In the genomic region with DNA sequence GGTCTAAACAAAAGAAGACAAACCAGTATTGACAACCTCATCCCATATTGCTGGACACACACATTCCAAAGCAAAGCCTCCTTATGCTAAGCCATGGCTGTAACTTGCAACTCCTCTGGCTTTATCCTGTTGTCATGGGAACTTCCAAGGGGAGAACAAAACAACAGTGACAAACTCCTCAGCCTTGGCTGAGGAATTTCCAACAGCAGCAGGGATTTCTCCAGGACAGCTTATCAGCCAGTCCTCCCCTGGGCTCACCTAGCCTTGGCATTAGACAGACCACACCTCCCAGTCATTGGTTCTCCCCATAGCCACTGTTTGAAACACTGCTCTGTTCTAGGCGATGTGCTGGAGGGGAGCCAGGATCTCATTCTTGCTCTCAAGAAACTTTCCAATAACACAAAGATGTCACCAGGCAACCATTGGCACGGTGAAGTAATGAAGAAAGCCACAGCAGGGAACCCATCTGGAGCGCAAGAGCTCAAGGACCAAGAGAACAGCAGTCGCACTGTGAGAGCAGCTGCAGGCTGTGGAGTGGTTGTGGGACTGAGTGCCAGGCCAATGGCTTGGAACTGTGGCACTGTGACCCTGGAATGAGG, we compare ENCODE assay signal across 8 mouse cellular contexts. TPM values are rescaled to one million over a fixed set of nuclear protein-coding genes. Genes with fewer than 3 reads are reported as not detected.
A peak's percentile ranks its signal among the peaks of the same experiment; 100 is the strongest.
DNase-seq lines count a peak whose midpoint lies in the region; ATAC-seq and TF ChIP-seq lines count a peak whose summit lies in the region.

No protein-coding gene starts in this region.

- no peaks in the 10 kb centered on the region for H3K36me3 ChIP-seq in kidney, postnatal 0 days (ENCODE audit: insufficient read depth, low read length)
- no peaks in the 10 kb centered on the region for H3K36me3 ChIP-seq in kidney, adult 2 months (ENCODE audit: control insufficient read depth, insufficient read depth, low read length)
- no peaks in the 10 kb centered on the region for H3K36me3 ChIP-seq in embryonic facial prominence, embryonic 15.5 days
- H3K36me3 ChIP-seq in heart, embryonic 14.5 days (ENCODE audit: control insufficient read depth, insufficient read depth, low read length), result no peaks in the 10 kb centered on the region
- no peaks in the 10 kb centered on the region for H3K36me3 ChIP-seq in midbrain, embryonic 11.5 days (ENCODE audit: control insufficient read depth, insufficient read depth, low read length)
- no peaks in the 10 kb centered on the region for H3K36me3 ChIP-seq in stomach, postnatal 0 days (ENCODE audit: control insufficient read depth, insufficient read depth, low read length)

- no peak for TF ChIP-seq CTCF in kidney, postnatal 0 days (IDR thresholded peaks at IDR 0.05; ENCODE audit: low read depth)
- no peak for TF ChIP-seq CTCF in kidney, adult 2 months (conservative IDR thresholded peaks at IDR 0.05; ENCODE audit: insufficient read depth, insufficient read length, low read depth, low read length)
- TF ChIP-seq CTCF in stomach, postnatal 0 days (IDR thresholded peaks at IDR 0.05; ENCODE audit: low read depth), result no peak

- H3K9ac ChIP-seq in kidney, postnatal 0 days (ENCODE audit: low read depth, low read length), result no peak overlapping the region
- H3K9ac ChIP-seq in embryonic facial prominence, embryonic 15.5 days, result no peak overlapping the region
- no peak overlapping the region for H3K9ac ChIP-seq in heart, embryonic 14.5 days (ENCODE audit: low read length)
- H3K9ac ChIP-seq in midbrain, embryonic 11.5 days (ENCODE audit: low read length), result no peak overlapping the region
- no peak overlapping the region for H3K9ac ChIP-seq in stomach, postnatal 0 days (ENCODE audit: low read length)

- H3K27ac ChIP-seq in kidney, postnatal 0 days, result no peak overlapping the region
- H3K27ac ChIP-seq in kidney, adult 2 months (ENCODE audit: insufficient read depth, low read depth, low read length), result no peak overlapping the region
- H3K27ac ChIP-seq in embryonic facial prominence, embryonic 15.5 days (replicated peaks), result no peak overlapping the region
- H3K27ac ChIP-seq in heart, embryonic 14.5 days (replicated peaks in 1 of 2; ENCODE audit: control insufficient read depth in 1 of 2, insufficient read depth in 1 of 2, low read depth in 2 of 2, low read length in 2 of 2), result peak overlapping the region in 1 of 2 experiments; percentile 29; a peak in 2 of 4 replicates
- H3K27ac ChIP-seq in midbrain, embryonic 11.5 days (ENCODE audit: low read depth, low read length), result no peak overlapping the region; the same call in 1 of the 2 replicates
- H3K27ac ChIP-seq in stomach, postnatal 0 days (replicated peaks), result peak overlapping the region; percentile 13; the same call in 1 of the 2 replicates

- H3K4me3 ChIP-seq in kidney, postnatal 0 days (replicated peaks; ENCODE audit: low read depth, low read length), result no peak overlapping the region
- no peak overlapping the region for H3K4me3 ChIP-seq in kidney, adult 2 months (ENCODE audit: insufficient read depth, low read depth, low read length)
- H3K4me3 ChIP-seq in embryonic facial prominence, embryonic 15.5 days (replicated peaks), result no peak overlapping the region
- H3K4me3 ChIP-seq in heart, embryonic 14.5 days (ENCODE audit: control insufficient read depth in 1 of 2, insufficient read depth in 1 of 2, low read depth in 1 of 2, low read length in 2 of 2), result no peak overlapping the region
- no peak overlapping the region for H3K4me3 ChIP-seq in midbrain, embryonic 11.5 days (ENCODE audit: low read depth, low read length)
- H3K4me3 ChIP-seq in stomach, postnatal 0 days (ENCODE audit: low read depth, low read length), result no peak overlapping the region

- no peak overlapping the region for H3K4me2 ChIP-seq in kidney, postnatal 0 days (ENCODE audit: low read length)
- H3K4me2 ChIP-seq in embryonic facial prominence, embryonic 15.5 days (replicated peaks), result no peak overlapping the region
- H3K4me2 ChIP-seq in heart, embryonic 14.5 days (ENCODE audit: low read length), result no peak overlapping the region
- no peak overlapping the region for H3K4me2 ChIP-seq in midbrain, embryonic 11.5 days
- H3K4me2 ChIP-seq in stomach, postnatal 0 days (replicated peaks; ENCODE audit: low read depth), result no peak overlapping the region

- peak; percentile 58; the same call in 1 of the 2 replicates for ATAC-seq in kidney, postnatal 0 days (replicated peaks; ENCODE audit: low FRiP score, low read depth)
- ATAC-seq in embryonic facial prominence, embryonic 15.5 days (ENCODE audit: insufficient number of reproducible peaks, low FRiP score, low TSS enrichment, low read depth), result peak; percentile 67; the same call in 1 of the 2 replicates
- ATAC-seq in heart, embryonic 14.5 days (ENCODE audit: insufficient number of reproducible peaks, insufficient read depth, low FRiP score, low read depth), result peak; percentile 72
- ATAC-seq in midbrain, embryonic 11.5 days (ENCODE audit: low FRiP score), result peak; percentile 84
- peak; percentile 80 for ATAC-seq in stomach, postnatal 0 days (ENCODE audit: low FRiP score, low TSS enrichment)

- TF ChIP-seq POLR2A in kidney, adult 2 months (IDR thresholded peaks at IDR 0.05; ENCODE audit: low read depth, low read length), result no peak

- TF ChIP-seq EP300 in stomach, postnatal 0 days (optimal IDR thresholded peaks at IDR 0.05), result no peak

- DNase-seq in kidney, postnatal 0 days (ENCODE audit: low spot score), result peak; percentile 71
- DNase-seq in kidney, adult 2 months, result no peak
- DNase-seq in layer of hippocampus, postnatal 10 days (ENCODE audit: low spot score in 2 of 2), result peak; percentile 80 to 82
- DNase-seq in midbrain, embryonic 11.5 days (ENCODE audit: low spot score, missing footprints), result peak; percentile 91
- peak; percentile 53 for DNase-seq in stomach, postnatal 0 days (ENCODE audit: low spot score)
- DNase-seq in spleen, postnatal 4 days (ENCODE audit: low spot score in 2 of 2), result no peak

- H3K4me1 ChIP-seq in kidney, postnatal 0 days (replicated peaks; ENCODE audit: insufficient read depth, low read length), result peaks cover 6% of the 10 kb centered on the region; the same call in 1 of the 2 replicates
- H3K4me1 ChIP-seq in kidney, adult 2 months (ENCODE audit: control insufficient read depth, insufficient read depth, low read length), result no peaks in the 10 kb centered on the region
- no peaks in the 10 kb centered on the region for H3K4me1 ChIP-seq in embryonic facial prominence, embryonic 15.5 days
- peaks cover 11 to 13% of the 10 kb centered on the region in 2 experiments; a peak in 3 of 4 replicates for H3K4me1 ChIP-seq in heart, embryonic 14.5 days (ENCODE audit: control insufficient read depth in 2 of 2, insufficient read depth in 2 of 2, low read length in 2 of 2)
- peaks cover 13% of the 10 kb centered on the region for H3K4me1 ChIP-seq in midbrain, embryonic 11.5 days (ENCODE audit: control insufficient read depth, insufficient read depth, low read length)
- H3K4me1 ChIP-seq in stomach, postnatal 0 days (replicated peaks; ENCODE audit: control insufficient read depth, insufficient read depth), result no peaks in the 10 kb centered on the region; the same call in 1 of the 2 replicates

- no peaks in the 10 kb centered on the region for H3K9me3 ChIP-seq in kidney, postnatal 0 days (replicated peaks; ENCODE audit: low read length)
- no peaks in the 10 kb centered on the region for H3K9me3 ChIP-seq in embryonic facial prominence, embryonic 15.5 days (replicated peaks)
- no peaks in the 10 kb centered on the region for H3K9me3 ChIP-seq in heart, embryonic 14.5 days (ENCODE audit: control insufficient read depth, low read length)
- H3K9me3 ChIP-seq in midbrain, embryonic 11.5 days (ENCODE audit: control insufficient read depth, low read length), result no peaks in the 10 kb centered on the region
- H3K9me3 ChIP-seq in stomach, postnatal 0 days (ENCODE audit: control insufficient read depth, low read length), result no peaks in the 10 kb centered on the region

- 37% methylated on average over 4 of the region's 4 CpGs for WGBS in kidney, postnatal 0 days
- 46% methylated on average over 4 of the region's 4 CpGs for WGBS in kidney, adult 2 months
- 21% methylated on average over 4 of the region's 4 CpGs for WGBS in embryonic facial prominence, embryonic 15.5 days
- WGBS in heart, embryonic 14.5 days, result 8% methylated on average over 4 of the region's 4 CpGs
- WGBS in midbrain, embryonic 11.5 days, result 5% methylated on average over 4 of the region's 4 CpGs
- WGBS in stomach, postnatal 0 days, result 32% methylated on average over 4 of the region's 4 CpGs

- H3K27me3 ChIP-seq in kidney, postnatal 0 days (ENCODE audit: insufficient read depth, low read length), result no peaks in the 10 kb centered on the region
- no peaks in the 10 kb centered on the region for H3K27me3 ChIP-seq in kidney, adult 2 months (replicated peaks; ENCODE audit: control insufficient read depth, insufficient read depth, low read length)
- H3K27me3 ChIP-seq in embryonic facial prominence, embryonic 15.5 days, result 0 out of 2 replicates have a peak, but pooled peaks cover 4% of the 10 kb centered on the region
- H3K27me3 ChIP-seq in heart, embryonic 14.5 days (ENCODE audit: control insufficient read depth, insufficient read depth, low read length), result no peaks in the 10 kb centered on the region
- H3K27me3 ChIP-seq in midbrain, embryonic 11.5 days (ENCODE audit: control insufficient read depth, insufficient read depth, low read length), result no peaks in the 10 kb centered on the region
- H3K27me3 ChIP-seq in stomach, postnatal 0 days (ENCODE audit: control insufficient read depth, insufficient read depth, low read length), result no peaks in the 10 kb centered on the region

RNA-seq across cellular contexts. Expression of a gene that starts 7.8 kb away (rescaled TPM):
- 0.07 and 0.20 TPM in 2 replicates for polyA plus RNA-seq in kidney, postnatal 0 days (2015; fragmentation: Nextera tagmentation; extraction: Ambion mirVana)
- polyA plus RNA-seq in kidney, adult 2 months (2012; rRNA removed), result 0.45 TPM in 2 replicates
- 0.07 and 0.14 TPM in 2 replicates for polyA plus RNA-seq in embryonic facial prominence, embryonic 15.5 days (2015; fragmentation: Nextera tagmentation; extraction: Ambion mirVana)
- polyA plus RNA-seq in heart, embryonic 14.5 days (2014; fragmentation: Nextera tagmentation; extraction: Ambion mirVana), result not detected in 2 replicates
- under 1 TPM in 1 of 2 experiments, not detected in 1; 0.40 TPM for total RNA-seq in layer of hippocampus, postnatal 10 days (2021)
- polyA plus RNA-seq in midbrain, embryonic 11.5 days (2014; fragmentation: Nextera tagmentation; extraction: Ambion mirVana), result 0.17 TPM in 1 of 2 replicates, not detected in the other
- polyA plus RNA-seq in stomach, postnatal 0 days (2015; fragmentation: Nextera tagmentation; extraction: Ambion mirVana), result 0.12 and 0.30 TPM in 2 replicates

RNA-seq across cellular contexts. Expression of a gene that starts 14.1 kb away (rescaled TPM):
- polyA plus RNA-seq in kidney, postnatal 0 days (2015; fragmentation: Nextera tagmentation; extraction: Ambion mirVana), result 19.4 and 19.7 TPM in 2 replicates
- polyA plus RNA-seq in kidney, adult 2 months (2012; rRNA removed), result 21.8 and 26.7 TPM in 2 replicates
- polyA plus RNA-seq in embryonic facial prominence, embryonic 15.5 days (2015; fragmentation: Nextera tagmentation; extraction: Ambion mirVana), result 13.3 and 13.9 TPM in 2 replicates
- polyA plus RNA-seq in heart, embryonic 14.5 days (2014; fragmentation: Nextera tagmentation; extraction: Ambion mirVana), result 6.0 and 6.3 TPM in 2 replicates
- 10 to 100 TPM; 28.8 to 32.0 TPM for total RNA-seq in layer of hippocampus, postnatal 10 days (2021)
- polyA plus RNA-seq in midbrain, embryonic 11.5 days (2014; fragmentation: Nextera tagmentation; extraction: Ambion mirVana), result 4.6 and 5.4 TPM in 2 replicates
- 16.4 and 17.0 TPM in 2 replicates for polyA plus RNA-seq in stomach, postnatal 0 days (2015; fragmentation: Nextera tagmentation; extraction: Ambion mirVana)

RNA-seq across cellular contexts. Expression of a gene that starts 46.4 kb away (rescaled TPM):
- polyA plus RNA-seq in kidney, postnatal 0 days (2015; fragmentation: Nextera tagmentation; extraction: Ambion mirVana), result 33.8 and 34.8 TPM in 2 replicates
- polyA plus RNA-seq in kidney, adult 2 months (2012; rRNA removed), result 6.1 and 7.0 TPM in 2 replicates
- polyA plus RNA-seq in embryonic facial prominence, embryonic 15.5 days (2015; fragmentation: Nextera tagmentation; extraction: Ambion mirVana), result 36.2 and 37.4 TPM in 2 replicates
- 23.4 and 25.8 TPM in 2 replicates for polyA plus RNA-seq in heart, embryonic 14.5 days (2014; fragmentation: Nextera tagmentation; extraction: Ambion mirVana)
- 10 to 100 TPM; 23.7 to 25.9 TPM for total RNA-seq in layer of hippocampus, postnatal 10 days (2021)
- 40.4 and 40.9 TPM in 2 replicates for polyA plus RNA-seq in midbrain, embryonic 11.5 days (2014; fragmentation: Nextera tagmentation; extraction: Ambion mirVana)
- 17.9 and 19.8 TPM in 2 replicates for polyA plus RNA-seq in stomach, postnatal 0 days (2015; fragmentation: Nextera tagmentation; extraction: Ambion mirVana)

RNA-seq across cellular contexts. Expression of a gene that starts 48.7 kb away (rescaled TPM):
- polyA plus RNA-seq in kidney, postnatal 0 days (2015; fragmentation: Nextera tagmentation; extraction: Ambion mirVana), result not detected in 2 replicates
- polyA plus RNA-seq in kidney, adult 2 months (2012; rRNA removed), result not detected in 2 replicates
- polyA plus RNA-seq in embryonic facial prominence, embryonic 15.5 days (2015; fragmentation: Nextera tagmentation; extraction: Ambion mirVana), result not detected in 2 replicates
- not detected in 2 replicates for polyA plus RNA-seq in heart, embryonic 14.5 days (2014; fragmentation: Nextera tagmentation; extraction: Ambion mirVana)
- total RNA-seq in layer of hippocampus, postnatal 10 days (2021), result not detected
- not detected in 2 replicates for polyA plus RNA-seq in midbrain, embryonic 11.5 days (2014; fragmentation: Nextera tagmentation; extraction: Ambion mirVana)
- polyA plus RNA-seq in stomach, postnatal 0 days (2015; fragmentation: Nextera tagmentation; extraction: Ambion mirVana), result not detected in 2 replicates

Comparison
In these comparisons a context has a peak if more than half of its experiments do, and no peak if none do; other contexts are left out.
1. DNase-seq: peak in kidney, postnatal 0 days (single experiment), layer of hippocampus, postnatal 10 days (2 of 2), midbrain, embryonic 11.5 days (single experiment) and stomach, postnatal 0 days (single experiment); none in kidney, adult 2 months (single experiment) and spleen, postnatal 4 days (0 of 2).
2. Peak in every context shown above with its lines, with median percentiles within 50 percentile points of each other: ATAC-seq.